Mouse (Mus musculus) neural tube, embryonic 12.5 days (tissue): ENCODE results near the gene Cux1. TPM values are rescaled to one million over a fixed set of nuclear protein-coding genes. Genes with fewer than 3 reads are reported as not detected.

Experiments used
- ATAC-seq: fragments of 200-750 bp; cut with Nextera tagmentation; 2 replicates; pipeline ENCODE4 v1.8.0; 2017; ENCODE audit warnings: low read depth, mild to moderate bottlenecking, moderate TSS enrichment, moderate library complexity; ENCODE audit not compliant: low FRiP score
- H3K27ac ChIP-seq: fragments of 300-500 bp; sonication (generic); 2 replicates; pipeline ENCODE4 v1.5.1; 2016
- H3K27me3 ChIP-seq: fragments of 300-500 bp; sonication (generic); replicated peaks from 2 replicates; pipeline ENCODE4 v1.6.1; 2016; ENCODE audit warnings: mild to moderate bottlenecking
- H3K36me3 ChIP-seq: fragments of 300-500 bp; sonication (generic); 2 replicates; pipeline ENCODE4 v1.6.1; 2016; ENCODE audit warnings: mild to moderate bottlenecking
- H3K4me1 ChIP-seq: fragments of 300-500 bp; sonication (generic); 2 replicates; pipeline ENCODE4 v1.6.1; 2016
- H3K4me2 ChIP-seq: fragments of 300-500 bp; sonication (generic); replicated peaks from 2 replicates; pipeline ENCODE4 v1.6.1; 2016; ENCODE audit warnings: mild to moderate bottlenecking
- H3K4me3 ChIP-seq: fragments of 300-500 bp; sonication (generic); 2 replicates; pipeline ENCODE4 v1.5.1; 2016
- H3K9ac ChIP-seq: fragments of 300-500 bp; sonication (generic); 2 replicates; pipeline ENCODE4 v1.6.1; 2016; ENCODE audit warnings: mild to moderate bottlenecking
- H3K9me3 ChIP-seq: fragments of 300-500 bp; sonication (generic); 2 replicates; pipeline ENCODE4 v1.6.1; 2016; ENCODE audit warnings: mild to moderate bottlenecking
- WGBS: fragments of 180-500 bp; shearing (Covaris S2); methylation state at CpG from one replicate; pipeline ENCODE4 v1.1.7; 2016; 5-methylcytosine and 5-hydroxymethylcytosine counted together
- polyA plus RNA-seq: library from polyadenylated mRNA; unstranded; fragments of >200 nt; fragmentation: Nextera tagmentation; extraction: Ambion mirVana; gene quantifications from 2 replicates; pipeline ENCODE4 v1.2.1, GENCODE M21; 2016

Gene Cux1
- polyA plus RNA-seq, 1 experiment from 2014 or later, result 117 TPM

GRCm38 (mm10) chr5:136583666-136584464 lies 16.6 kb upstream of the Cux1 start:
- Histone ChIP-seq H3K4me2 (no peak overlapping the region), H3K36me3 (no peaks in the 10 kb centered on the region), H3K9ac (no peak overlapping the region), H3K27me3 (peaks cover 22% of the 10 kb centered on the region), H3K4me1 (0 out of 2 replicates have a peak, but pooled peaks cover 8% of the 10 kb centered on the region), H3K27ac (no peak overlapping the region), H3K9me3 (no peaks in the 10 kb centered on the region), H3K4me3 (no peak overlapping the region)
- ATAC-seq, result no peak
- WGBS, result 82% methylated on average over 4 of the region's 4 CpGs

- ATAC-seq, result no peak
- H3K9me3 ChIP-seq, result no peaks in the 10 kb centered on the region
- 0 out of 2 replicates have a peak, but pooled peaks cover 8% of the 10 kb centered on the region for H3K4me1 ChIP-seq
- H3K9ac ChIP-seq, result no peak overlapping the region
- H3K27me3 ChIP-seq, result peaks cover 22% of the 10 kb centered on the region
- 89% methylated on average over 2 of the region's 2 CpGs for WGBS
- H3K4me2 ChIP-seq, result no peak overlapping the region
- no peaks in the 10 kb centered on the region for H3K36me3 ChIP-seq
- H3K4me3 ChIP-seq, result no peak overlapping the region
- H3K27ac ChIP-seq, result no peak overlapping the region
Observed at GRCm38 (mm10) chr5:136583256-136583655, 16.0 kb upstream of the Cux1 start.

GRCm38 (mm10) chr5:136582201-136582600 lies 14.9 kb upstream of the Cux1 start:
- no peaks in the 10 kb centered on the region for H3K36me3 ChIP-seq
- no peak for ATAC-seq
- H3K27me3 ChIP-seq, result peaks cover 22% of the 10 kb centered on the region
- H3K9me3 ChIP-seq, result no peaks in the 10 kb centered on the region
- H3K4me2 ChIP-seq, result peak overlapping the region; percentile 24
- WGBS, result 3% methylated on average over 12 of the region's 12 CpGs
- no peak overlapping the region for H3K4me3 ChIP-seq
- no peak overlapping the region for H3K27ac ChIP-seq
- H3K9ac ChIP-seq, result no peak overlapping the region
- 0 out of 2 replicates have a peak, but pooled peaks cover 8% of the 10 kb centered on the region for H3K4me1 ChIP-seq

GRCm38 (mm10) chr5:136581625-136582024 lies 14.3 kb upstream of the Cux1 start:
- 0 out of 2 replicates have a peak, but pooled peaks cover 8% of the 10 kb centered on the region for H3K4me1 ChIP-seq
- no peak for ATAC-seq
- H3K36me3 ChIP-seq, result no peaks in the 10 kb centered on the region
- H3K4me2 ChIP-seq, result peak overlapping the region; percentile 24
- H3K27ac ChIP-seq, result no peak overlapping the region
- no peak overlapping the region for H3K4me3 ChIP-seq
- no peak overlapping the region for H3K9ac ChIP-seq
- H3K27me3 ChIP-seq, result peaks cover 22% of the 10 kb centered on the region
- no peaks in the 10 kb centered on the region for H3K9me3 ChIP-seq
- 1% methylated on average over 13 of the region's 13 CpGs for WGBS

- 15% methylated on average over 9 of the region's 9 CpGs for WGBS
- peaks cover 22% of the 10 kb centered on the region for H3K27me3 ChIP-seq
- no peaks in the 10 kb centered on the region for H3K9me3 ChIP-seq
- H3K27ac ChIP-seq, result no peak overlapping the region
- H3K4me1 ChIP-seq, result 0 out of 2 replicates have a peak, but pooled peaks cover 8% of the 10 kb centered on the region
- no peak for ATAC-seq
- no peak overlapping the region for H3K9ac ChIP-seq
- peak overlapping the region; percentile 24 for H3K4me2 ChIP-seq
- H3K36me3 ChIP-seq, result no peaks in the 10 kb centered on the region
- no peak overlapping the region for H3K4me3 ChIP-seq
Observed at GRCm38 (mm10) chr5:136581166-136581565, 13.9 kb upstream of the Cux1 start.

GRCm38 (mm10) chr5:136578201-136578600 lies 10.9 kb upstream of the Cux1 start:
- 0 out of 2 replicates have a peak, but pooled peaks cover 5% of the 10 kb centered on the region for H3K4me1 ChIP-seq
- H3K27ac ChIP-seq, result no peak overlapping the region
- H3K4me3 ChIP-seq, result no peak overlapping the region
- H3K9ac ChIP-seq, result no peak overlapping the region
- H3K27me3 ChIP-seq, result peaks cover 22% of the 10 kb centered on the region
- ATAC-seq, result no peak
- H3K4me2 ChIP-seq, result no peak overlapping the region
- no peaks in the 10 kb centered on the region for H3K36me3 ChIP-seq
- no peaks in the 10 kb centered on the region for H3K9me3 ChIP-seq
- WGBS, result 51% methylated on average over 10 of the region's 10 CpGs

GRCm38 (mm10) chr5:136570171-136570570 lies 2.9 kb upstream of the Cux1 start:
- Histone ChIP-seq H3K27ac (no peak overlapping the region), H3K36me3 (no peaks in the 10 kb centered on the region), H3K4me3 (no peak overlapping the region), H3K9me3 (no peaks in the 10 kb centered on the region), H3K9ac (no peak overlapping the region), H3K4me2 (no peak overlapping the region), H3K4me1 (peaks cover 16% of the 10 kb centered on the region), H3K27me3 (peaks cover 9% of the 10 kb centered on the region; the same call in 1 of the 2 replicates)
- WGBS, result 57% methylated on average over 7 of the region's 7 CpGs
- no peak for ATAC-seq

- no peak for ATAC-seq
- H3K4me2 ChIP-seq, result peak overlapping the region; percentile 99
- H3K9me3 ChIP-seq, result no peaks in the 10 kb centered on the region
- no peaks in the 10 kb centered on the region for H3K36me3 ChIP-seq
- H3K4me3 ChIP-seq, result peak overlapping the region; percentile 40
- H3K27me3 ChIP-seq, result peaks cover 9% of the 10 kb centered on the region; the same call in 1 of the 2 replicates
- WGBS, result under 1% methylated on average over 33 of the region's 36 CpGs
- H3K27ac ChIP-seq, result no peak overlapping the region
- peaks cover 28% of the 10 kb centered on the region for H3K4me1 ChIP-seq
- H3K9ac ChIP-seq, result 0 out of 2 replicates have a peak overlapping the region, but pooled peaks have one; percentile 41
Observed at GRCm38 (mm10) chr5:136568776-136569175, 1.5 kb upstream of the Cux1 start.

- peak overlapping the region; percentile 99 for H3K4me2 ChIP-seq
- ATAC-seq, result peak; percentile 11; the same call in 1 of the 2 replicates
- no peak overlapping the region for H3K27ac ChIP-seq
- no peaks in the 10 kb centered on the region for H3K9me3 ChIP-seq
- peak overlapping the region; percentile 95 for H3K4me3 ChIP-seq
- under 1% methylated on average over 36 of the region's 36 CpGs for WGBS
- H3K27me3 ChIP-seq, result peaks cover 9% of the 10 kb centered on the region; the same call in 1 of the 2 replicates
- no peaks in the 10 kb centered on the region for H3K36me3 ChIP-seq
- peak overlapping the region; percentile 90 for H3K9ac ChIP-seq
- peaks cover 28% of the 10 kb centered on the region for H3K4me1 ChIP-seq
Observed at GRCm38 (mm10) chr5:136568026-136568765, 906 bp upstream of the Cux1 start.

GRCm38 (mm10) chr5:136566812-136567175 lies 496 bp downstream of the Cux1 start:
- Histone ChIP-seq H3K4me2 (peak overlapping the region; percentile 99), H3K27ac (peak overlapping the region; percentile 89), H3K4me3 (peak overlapping the region; percentile 95), H3K9me3 (no peaks in the 10 kb centered on the region), H3K4me1 (peaks cover 28% of the 10 kb centered on the region), H3K27me3 (peaks cover 9% of the 10 kb centered on the region; the same call in 1 of the 2 replicates), H3K9ac (peak overlapping the region; percentile 90), H3K36me3 (no peaks in the 10 kb centered on the region)
- under 1% methylated on average over 31 of the region's 31 CpGs for WGBS
- ATAC-seq, result peak; percentile 54

- no peaks in the 10 kb centered on the region for H3K9me3 ChIP-seq
- peaks cover 9% of the 10 kb centered on the region; the same call in 1 of the 2 replicates for H3K27me3 ChIP-seq
- H3K36me3 ChIP-seq, result no peaks in the 10 kb centered on the region
- peak overlapping the region; percentile 89 for H3K27ac ChIP-seq
- H3K4me1 ChIP-seq, result peaks cover 28% of the 10 kb centered on the region
- H3K4me2 ChIP-seq, result peak overlapping the region; percentile 99
- peak; percentile 39; the same call in 1 of the 2 replicates for ATAC-seq
- peak overlapping the region; percentile 90 for H3K9ac ChIP-seq
- H3K4me3 ChIP-seq, result peak overlapping the region; percentile 95
- WGBS, result under 1% methylated on average over 77 of the region's 79 CpGs
Observed at GRCm38 (mm10) chr5:136566001-136566811, 1.1 kb downstream of the Cux1 start.
